Mouse (Mus musculus) cerebellum, adult 11-12 months (tissue): ENCODE data around the gene Gm49337.
A peak's percentile ranks its signal among the peaks of the same experiment; 100 is the strongest.
"Not testable (repeated sequence)": the region's sequence is repeated elsewhere in the genome, so short reads cannot be mapped to it uniquely, and the experiment has no call there.

Source experiments
- DNase-seq: peaks from one replicate; pipeline ENCODE4 v3.0.0; 2022

Gene Gm49337

DNA sequence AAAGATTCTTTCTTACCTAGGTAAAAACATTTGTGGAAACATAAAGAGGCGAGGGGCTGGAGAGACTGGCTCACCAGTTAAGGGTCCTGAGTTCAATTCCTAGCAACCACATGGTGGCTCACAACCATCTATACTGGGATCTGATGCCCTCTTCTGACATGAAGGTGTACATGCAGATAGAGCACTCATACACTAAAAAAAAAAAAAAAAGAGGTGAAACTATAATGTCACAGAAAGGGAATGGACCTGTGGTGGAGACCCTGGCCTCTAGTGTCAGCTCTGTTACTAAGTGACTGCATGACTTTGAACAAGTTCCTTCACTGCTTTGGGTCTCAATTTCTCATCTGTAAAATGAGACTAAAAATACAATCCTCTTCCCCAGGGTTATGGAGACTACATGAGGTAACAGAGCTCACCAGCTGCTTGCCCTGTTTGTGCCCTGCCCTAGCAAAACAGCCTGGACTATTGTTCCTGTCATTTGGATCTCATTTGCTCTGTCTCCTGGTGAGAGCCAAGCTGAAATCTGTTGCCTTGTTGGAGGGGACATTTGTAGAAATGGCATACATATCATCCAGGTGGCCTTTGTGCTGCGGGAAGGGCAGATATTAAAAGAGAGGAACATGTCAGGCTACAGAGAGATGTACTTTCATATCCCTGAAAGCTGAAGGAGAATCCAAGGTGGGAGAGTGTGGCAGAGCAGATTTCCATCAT lies 42.9 kb downstream of the Gm49337 start:
- peak; percentile 85 for DNase-seq

DNA sequence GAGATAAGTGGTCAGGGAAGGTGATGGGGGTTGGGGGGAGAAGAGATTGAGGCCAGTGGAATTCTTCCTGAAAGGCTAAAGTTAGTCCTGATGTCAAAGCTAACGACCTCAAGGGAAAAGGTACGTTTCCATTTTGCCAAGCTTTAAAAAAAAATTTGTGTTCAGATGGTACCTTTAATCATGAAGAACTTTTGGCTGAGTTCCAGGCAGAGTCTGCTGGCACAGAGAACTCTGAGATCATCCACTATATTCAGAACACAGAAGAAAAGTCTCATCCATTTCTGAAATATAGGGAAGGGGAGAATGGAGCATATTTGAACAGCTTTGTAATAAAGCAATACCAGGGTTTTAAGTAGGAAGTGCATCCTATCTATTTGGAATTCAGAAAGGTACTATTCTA lies 43.9 kb downstream of the Gm49337 start:
- peak; percentile 81 for DNase-seq

DNA sequence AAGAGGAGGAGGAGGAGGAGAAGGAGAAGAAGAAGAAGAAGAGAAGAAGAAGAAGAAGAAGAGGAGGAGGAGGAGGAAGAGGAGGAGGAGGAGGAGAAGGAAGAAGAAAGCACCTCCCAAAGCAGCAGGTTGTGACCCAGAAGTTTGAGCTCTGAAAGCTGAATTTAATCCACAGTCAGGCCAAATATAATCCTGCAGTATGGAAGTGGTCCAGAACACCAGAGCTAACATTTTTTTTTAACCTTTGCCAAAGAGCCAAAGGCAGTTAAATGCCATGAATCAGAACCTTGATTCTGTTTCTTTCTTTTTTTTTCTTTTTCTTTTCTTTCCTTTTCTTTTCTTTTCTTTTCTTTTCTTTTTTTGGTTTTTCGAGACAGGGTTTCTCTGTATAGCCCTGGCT lies 44.5 kb downstream of the Gm49337 start:
- DNase-seq: peak; percentile 38

- no peak for DNase-seq
Observed at GRCm38 (mm10) chr4:116219056-116219455, 45.9 kb downstream of the Gm49337 start.

GRCm38 (mm10) chr4:116220071-116220650 lies 47.0 kb downstream of the Gm49337 start:
- no peak for DNase-seq

DNA sequence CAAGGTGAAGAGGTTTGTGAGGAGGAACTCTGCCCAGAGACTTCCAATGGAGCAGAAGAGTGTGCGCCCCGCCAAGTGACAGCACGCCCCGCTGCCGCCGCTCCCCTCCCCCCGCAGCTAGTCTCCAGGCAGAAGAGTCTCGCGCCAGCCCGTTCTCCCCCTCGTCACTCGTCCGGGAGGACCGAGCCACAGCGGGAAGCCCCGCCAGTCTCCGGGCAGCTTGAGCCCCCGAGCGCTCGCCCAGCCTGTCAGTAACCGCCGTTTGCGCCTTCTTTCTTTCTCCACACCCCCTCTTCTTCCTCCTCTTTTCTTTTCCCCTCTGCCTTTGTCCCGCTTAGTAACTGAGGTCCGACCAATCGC lies 47.6 kb downstream of the Gm49337 start:
- DNase-seq: no peak

DNA sequence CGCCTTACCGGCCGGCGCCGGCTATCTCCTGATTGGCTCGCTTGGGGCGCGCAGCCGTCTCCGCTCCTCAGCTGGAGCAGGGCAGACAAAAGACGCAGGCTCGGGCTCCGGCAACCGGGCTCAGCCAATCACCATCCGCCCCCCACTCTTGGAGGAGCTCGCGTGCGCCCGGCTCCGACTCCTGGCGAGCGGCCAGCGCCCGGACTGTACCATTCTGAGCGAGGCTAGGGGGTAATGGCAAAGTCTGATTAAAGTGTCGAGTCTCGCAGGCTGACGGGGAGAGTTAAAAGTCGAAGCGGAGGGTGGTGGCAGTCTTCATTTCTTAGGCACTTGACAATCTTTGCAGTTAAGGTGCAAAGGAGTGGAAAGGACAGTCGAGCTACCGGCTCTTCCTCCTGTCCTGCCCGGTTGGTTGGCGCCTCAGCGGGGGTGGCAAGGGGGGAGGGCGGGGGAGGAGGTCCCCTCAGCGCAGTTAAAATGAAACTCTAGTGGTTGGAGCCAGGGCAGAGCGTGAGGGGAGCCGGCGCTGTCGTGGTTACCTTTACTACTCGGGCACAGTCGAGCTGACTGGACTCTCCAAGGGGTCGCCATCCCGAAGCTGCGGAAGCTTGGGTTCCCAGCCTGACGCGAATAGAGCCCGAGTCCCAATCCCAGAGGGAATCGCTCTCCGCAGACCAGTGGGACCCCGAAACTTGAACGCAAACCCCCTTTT lies 48.1 kb downstream of the Gm49337 start, which contains the start of gene Pik3r3:
Gene Pik3r3, plus strand, starts transcription at position 479 of the 712 bp plus-strand sequence.
- peak; percentile 99 for DNase-seq

- DNase-seq: peak; percentile 51
Observed at GRCm38 (mm10) chr4:116221996-116222842, 49.0 kb downstream of the Gm49337 start.

GRCm38 (mm10) chr4:116222843-116223119 lies 49.6 kb downstream of the Gm49337 start:
- no peak for DNase-seq

- no peak for DNase-seq
Observed at GRCm38 (mm10) chr4:116243377-116243776, 70.2 kb downstream of the Gm49337 start.

GRCm38 (mm10) chr4:116244240-116244639 lies 71.1 kb downstream of the Gm49337 start:
- DNase-seq: no peak

GRCm38 (mm10) chr4:116245926-116246325 lies 72.7 kb downstream of the Gm49337 start:
- DNase-seq: not testable (repeated sequence)

DNA sequence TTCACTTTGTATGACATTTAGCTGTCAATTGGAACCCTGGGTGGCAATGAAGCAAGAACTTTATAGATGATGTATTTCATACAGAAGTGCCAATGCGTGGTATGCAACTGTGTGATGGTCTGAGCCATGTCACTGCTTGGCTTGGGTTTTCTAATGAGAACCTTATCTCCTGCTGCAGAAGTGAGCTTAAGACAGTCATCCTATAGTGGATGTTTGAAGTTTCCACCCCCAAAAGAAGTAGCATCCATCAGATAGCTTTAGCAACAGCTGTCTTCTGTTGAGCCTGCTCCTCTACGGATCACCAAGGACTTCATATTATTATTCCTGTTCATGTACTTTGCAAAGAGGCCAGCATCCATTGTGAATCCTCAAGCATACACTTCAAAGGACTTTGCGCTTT lies 76.8 kb downstream of the Gm49337 start:
- DNase-seq: no peak

GRCm38 (mm10) chr4:116268220-116268619 lies 95.0 kb downstream of the Gm49337 start:
- DNase-seq: no peak

DNA sequence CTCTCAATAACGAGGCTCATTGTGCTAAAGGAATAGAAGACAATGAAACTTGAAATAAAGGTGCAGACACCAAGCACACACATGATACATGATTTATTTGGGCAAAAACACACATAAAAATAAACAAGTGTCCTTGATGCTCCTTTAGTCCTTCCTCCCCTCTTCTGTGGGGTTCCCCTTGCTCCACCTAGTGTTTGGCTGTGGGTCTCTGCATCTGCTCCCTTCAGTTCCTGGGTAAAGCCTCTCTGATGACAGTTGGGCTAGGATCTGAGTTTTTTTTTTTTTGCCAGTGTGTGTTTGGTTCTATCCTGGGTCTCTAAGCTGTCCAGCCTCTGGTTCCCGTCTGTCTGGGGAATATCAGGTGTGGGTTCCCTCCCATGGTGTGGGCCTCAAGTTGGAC lies 109.0 kb downstream of the Gm49337 start:
- peak; percentile 36 for DNase-seq

DNA sequence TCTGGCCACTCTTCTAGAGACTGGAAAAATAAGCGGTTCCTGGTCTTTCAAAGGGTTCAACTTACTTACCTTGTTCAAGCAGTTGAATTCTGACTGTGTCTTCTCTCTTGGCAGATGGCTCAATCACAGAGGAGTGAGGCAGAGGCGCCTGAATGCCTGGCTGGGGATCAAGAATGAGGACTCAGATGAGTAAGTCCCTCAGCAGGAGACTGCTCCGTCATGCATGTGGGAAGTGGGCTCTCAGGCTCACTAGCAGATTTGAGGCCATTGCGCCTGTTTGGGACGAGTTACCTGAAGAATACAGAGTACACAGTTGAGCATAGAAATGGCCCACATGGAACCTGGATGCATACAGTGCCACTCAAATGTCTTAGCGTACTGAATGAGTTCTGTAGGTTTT lies 118.4 kb downstream of the Gm49337 start:
- DNase-seq: peak; percentile 63

DNA sequence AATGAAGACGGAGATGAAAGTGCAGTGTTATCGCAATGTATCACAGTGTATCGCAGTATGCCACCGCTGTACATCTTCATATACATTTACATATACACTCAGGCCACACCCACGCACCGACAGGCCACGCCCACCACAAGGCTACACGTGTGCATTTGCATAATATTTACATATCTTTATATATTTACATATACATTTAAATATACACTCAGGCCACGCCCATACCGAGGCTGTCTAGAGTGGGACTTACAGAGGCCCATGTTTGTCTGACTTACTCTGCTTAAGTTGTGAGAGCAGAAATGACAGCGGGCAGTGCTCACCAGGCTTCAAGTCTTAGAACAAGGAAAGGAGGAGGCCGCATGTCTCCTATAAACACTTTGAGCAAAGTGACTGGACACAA lies 120.1 kb downstream of the Gm49337 start:
- no peak for DNase-seq

DNA sequence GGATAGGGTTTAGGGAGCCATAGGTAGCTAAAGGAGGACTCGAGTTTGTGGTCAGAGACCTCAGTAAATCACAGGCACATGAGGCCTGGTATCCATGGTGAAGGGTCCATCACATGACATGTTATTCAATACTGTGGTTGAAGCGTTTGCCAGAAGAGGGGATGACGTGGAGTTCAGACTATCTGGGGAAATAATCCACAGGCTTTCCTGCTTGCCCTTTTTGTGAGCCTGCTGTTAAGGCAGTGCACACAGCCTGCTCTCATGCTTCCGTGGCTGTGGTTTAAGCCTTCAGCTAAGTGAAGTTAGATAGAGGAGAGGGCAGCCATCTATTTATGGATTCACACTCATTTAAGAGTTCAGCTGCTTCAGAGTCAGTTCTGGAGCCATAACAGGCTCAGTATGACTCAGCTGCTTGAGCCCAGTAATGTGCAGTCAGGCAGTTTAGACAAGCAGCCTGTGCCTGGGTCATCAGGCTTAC lies 127.7 kb downstream of the Gm49337 start:
- no peak for DNase-seq

- no peak for DNase-seq
Observed at GRCm38 (mm10) chr4:116304551-116304950, 131.4 kb downstream of the Gm49337 start.

DNA sequence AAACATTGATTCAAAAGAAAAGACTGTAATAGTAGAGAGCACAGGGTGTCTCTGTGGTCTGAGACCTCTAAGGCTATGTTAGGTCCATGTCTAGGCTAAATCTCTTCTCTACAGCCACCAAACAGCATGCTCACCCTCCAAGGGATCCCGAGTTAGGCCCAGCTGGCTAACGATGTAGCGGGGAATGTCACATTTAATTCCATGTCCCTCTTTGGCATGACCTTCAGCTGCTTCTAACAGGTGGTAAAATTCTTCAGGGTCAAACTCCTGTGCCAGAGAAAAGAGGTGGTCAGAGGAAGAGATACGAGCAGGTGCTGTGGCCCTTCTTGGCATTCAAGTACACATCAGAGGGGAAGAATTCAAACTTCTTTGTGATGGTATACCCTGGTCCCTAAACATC lies 144.4 kb downstream of the Gm49337 start:
- DNase-seq: no peak

- DNase-seq: no peak
Observed at GRCm38 (mm10) chr4:116322127-116322526, 148.9 kb downstream of the Gm49337 start.

- no peak for DNase-seq
Observed at GRCm38 (mm10) chr4:116329256-116329655, 156.1 kb downstream of the Gm49337 start.

- no peak for DNase-seq
Observed at GRCm38 (mm10) chr4:116336294-116336693, 163.1 kb downstream of the Gm49337 start.
